Mouse (Mus musculus): ENCODE data around the gene Ramac. TPM values are rescaled to one million over a fixed set of nuclear protein-coding genes. Genes with fewer than 3 reads are reported as not detected.

Ramac gene
- polyA plus RNA-seq (2016; fragmentation: Nextera tagmentation; extraction: Ambion mirVana) = 110 and 112 TPM in 2 replicates

- Histone ChIP-seq H3K9me3 (no peaks in the 10 kb centered on the region), H3K27ac (peak within 1 kb of the TSS; percentile 79), H3K27me3 (replicated peaks) (no peaks in the 10 kb centered on the region), H3K4me3 (peak within 1 kb of the TSS; percentile 89), H3K9ac (peak within 1 kb of the TSS; percentile 78), H3K4me1 (peaks cover 13% of the 10 kb centered on the region), H3K36me3 (no peaks in the 10 kb centered on the region), H3K4me2 (replicated peaks) (peak within 1 kb of the TSS; percentile 96)
- WGBS = under 1% methylated on average over 56 of the region's 56 CpGs
- peak; percentile 98 for ATAC-seq (ENCODE audit: low FRiP score, low read depth)
Measured at GRCm38 (mm10) chr7:81762180-81763109, at the start of gene Ramac. Gene Ramac (plus strand): TSS chr7:81762925.

GRCm38 (mm10) chr7:81718657-81719056 lies 44.1 kb upstream of the Ramac start:
- Histone ChIP-seq H3K4me1 (no peaks in the 10 kb centered on the region), H3K36me3 (no peaks in the 10 kb centered on the region), H3K4me2 (replicated peaks) (no peak overlapping the region), H3K4me3 (no peak overlapping the region), H3K27ac (no peak overlapping the region), H3K9ac (no peak overlapping the region), H3K9me3 (no peaks in the 10 kb centered on the region), H3K27me3 (replicated peaks) (no peaks in the 10 kb centered on the region)
- 81% methylated on average over 1 of the region's 1 CpGs for WGBS
- no peak for ATAC-seq (ENCODE audit: low FRiP score, low read depth)

GRCm38 (mm10) chr7:81719216-81719661 lies 43.5 kb upstream of the Ramac start:
- no peak overlapping the region for H3K9ac ChIP-seq
- no peaks in the 10 kb centered on the region for H3K36me3 ChIP-seq
- H3K4me3 ChIP-seq = no peak overlapping the region
- H3K27me3 ChIP-seq (replicated peaks) = no peaks in the 10 kb centered on the region
- H3K27ac ChIP-seq = no peak overlapping the region
- H3K4me2 ChIP-seq (replicated peaks) = no peak overlapping the region
- H3K4me1 ChIP-seq = no peaks in the 10 kb centered on the region
- H3K9me3 ChIP-seq = no peaks in the 10 kb centered on the region
- ATAC-seq (ENCODE audit: low FRiP score, low read depth) = no peak
- WGBS = 94% methylated on average over 1 of the region's 1 CpGs

GRCm38 (mm10) chr7:81721271-81721670 lies 41.5 kb upstream of the Ramac start:
- no peak for ATAC-seq (ENCODE audit: low FRiP score, low read depth)
- no peak overlapping the region for H3K27ac ChIP-seq
- H3K4me2 ChIP-seq (replicated peaks) = no peak overlapping the region
- no peaks in the 10 kb centered on the region for H3K27me3 ChIP-seq (replicated peaks)
- no peaks in the 10 kb centered on the region for H3K9me3 ChIP-seq
- H3K4me1 ChIP-seq = no peaks in the 10 kb centered on the region
- H3K9ac ChIP-seq = no peak overlapping the region
- 77% methylated on average over 5 of the region's 5 CpGs for WGBS
- no peak overlapping the region for H3K4me3 ChIP-seq
- H3K36me3 ChIP-seq = no peaks in the 10 kb centered on the region

- no peak for ATAC-seq (ENCODE audit: low FRiP score, low read depth)
- H3K4me1 ChIP-seq = no peaks in the 10 kb centered on the region
- no peaks in the 10 kb centered on the region for H3K36me3 ChIP-seq
- no peaks in the 10 kb centered on the region for H3K9me3 ChIP-seq
- no peak overlapping the region for H3K4me3 ChIP-seq
- H3K27me3 ChIP-seq (replicated peaks) = no peaks in the 10 kb centered on the region
- H3K27ac ChIP-seq = no peak overlapping the region
- no peak overlapping the region for H3K4me2 ChIP-seq (replicated peaks)
- WGBS = 92% methylated on average over 10 of the region's 10 CpGs
- H3K9ac ChIP-seq = no peak overlapping the region
Measured at GRCm38 (mm10) chr7:81723851-81724250, 38.9 kb upstream of the Ramac start.

- Histone ChIP-seq H3K4me1 (no peaks in the 10 kb centered on the region), H3K36me3 (no peaks in the 10 kb centered on the region), H3K4me3 (no peak overlapping the region), H3K4me2 (replicated peaks) (no peak overlapping the region), H3K9ac (no peak overlapping the region), H3K9me3 (no peaks in the 10 kb centered on the region), H3K27me3 (replicated peaks) (no peaks in the 10 kb centered on the region), H3K27ac (no peak overlapping the region)
- ATAC-seq (ENCODE audit: low FRiP score, low read depth) = no peak
- 80% methylated on average over 18 of the region's 18 CpGs for WGBS
Measured at GRCm38 (mm10) chr7:81725986-81726727, 36.6 kb upstream of the Ramac start.

GRCm38 (mm10) chr7:81726728-81727005 lies 36.1 kb upstream of the Ramac start:
- H3K9ac ChIP-seq = no peak overlapping the region
- no peak overlapping the region for H3K4me3 ChIP-seq
- no peaks in the 10 kb centered on the region for H3K36me3 ChIP-seq
- H3K27me3 ChIP-seq (replicated peaks) = no peaks in the 10 kb centered on the region
- 58% methylated on average over 2 of the region's 2 CpGs for WGBS
- no peaks in the 10 kb centered on the region for H3K9me3 ChIP-seq
- ATAC-seq (ENCODE audit: low FRiP score, low read depth) = no peak
- H3K4me1 ChIP-seq = no peaks in the 10 kb centered on the region
- no peak overlapping the region for H3K4me2 ChIP-seq (replicated peaks)
- H3K27ac ChIP-seq = no peak overlapping the region

- Histone ChIP-seq H3K9ac (no peak overlapping the region), H3K27me3 (replicated peaks) (no peaks in the 10 kb centered on the region), H3K36me3 (no peaks in the 10 kb centered on the region), H3K4me1 (no peaks in the 10 kb centered on the region), H3K4me3 (no peak overlapping the region), H3K27ac (no peak overlapping the region), H3K4me2 (replicated peaks) (no peak overlapping the region), H3K9me3 (no peaks in the 10 kb centered on the region)
- no peak for ATAC-seq (ENCODE audit: low FRiP score, low read depth)
- 88% methylated on average over 9 of the region's 9 CpGs for WGBS
Measured at GRCm38 (mm10) chr7:81727716-81728115, 35.0 kb upstream of the Ramac start.

GRCm38 (mm10) chr7:81729787-81730186 lies 32.9 kb upstream of the Ramac start:
- H3K9ac ChIP-seq = no peak overlapping the region
- H3K27ac ChIP-seq = no peak overlapping the region
- WGBS = 90% methylated on average over 9 of the region's 9 CpGs
- no peaks in the 10 kb centered on the region for H3K27me3 ChIP-seq (replicated peaks)
- no peaks in the 10 kb centered on the region for H3K9me3 ChIP-seq
- no peaks in the 10 kb centered on the region for H3K36me3 ChIP-seq
- H3K4me3 ChIP-seq = no peak overlapping the region
- no peaks in the 10 kb centered on the region for H3K4me1 ChIP-seq
- no peak for ATAC-seq (ENCODE audit: low FRiP score, low read depth)
- H3K4me2 ChIP-seq (replicated peaks) = no peak overlapping the region

- Histone ChIP-seq H3K4me3 (no peak overlapping the region), H3K27ac (no peak overlapping the region), H3K4me2 (replicated peaks) (no peak overlapping the region), H3K4me1 (no peaks in the 10 kb centered on the region), H3K36me3 (no peaks in the 10 kb centered on the region), H3K27me3 (replicated peaks) (no peaks in the 10 kb centered on the region), H3K9me3 (no peaks in the 10 kb centered on the region), H3K9ac (no peak overlapping the region)
- 80% methylated on average over 6 of the region's 6 CpGs for WGBS
- ATAC-seq (ENCODE audit: low FRiP score, low read depth) = no peak
Measured at GRCm38 (mm10) chr7:81731181-81731651, 31.5 kb upstream of the Ramac start.

GRCm38 (mm10) chr7:81732183-81733089 lies 30.3 kb upstream of the Ramac start:
- H3K27me3 ChIP-seq (replicated peaks) = no peaks in the 10 kb centered on the region
- no peak overlapping the region for H3K9ac ChIP-seq
- no peak overlapping the region for H3K4me3 ChIP-seq
- H3K9me3 ChIP-seq = no peaks in the 10 kb centered on the region
- H3K36me3 ChIP-seq = no peaks in the 10 kb centered on the region
- no peak overlapping the region for H3K4me2 ChIP-seq (replicated peaks)
- no peak overlapping the region for H3K27ac ChIP-seq
- no peaks in the 10 kb centered on the region for H3K4me1 ChIP-seq
- no peak for ATAC-seq (ENCODE audit: low FRiP score, low read depth)
- WGBS = 89% methylated on average over 12 of the region's 12 CpGs
